Mouse (Mus musculus): ENCODE data around the gene Rcsd1. TPM values are rescaled to one million over a fixed set of nuclear protein-coding genes. Genes with fewer than 3 reads are reported as not detected.
A peak's percentile ranks its signal among the peaks of the same experiment; 100 is the strongest.

Rcsd1 gene
- polyA plus RNA-seq (2015; fragmentation: Nextera tagmentation; extraction: Ambion mirVana), result 37.8 and 42.8 TPM in 2 replicates

GRCm38 (mm10) chr1:165709629-165710256 lies at the start of gene Rcsd1:
Rcsd1 (minus strand) TSS chr1:165709757.
- Histone ChIP-seq H3K4me2 (peak within 1 kb of the TSS; percentile 79), H3K9ac (peak within 1 kb of the TSS; percentile 69; the same call in 1 of the 2 replicates), H3K9me3 (no peaks in the 10 kb centered on the region), H3K4me1 (peaks cover 32% of the 10 kb centered on the region), H3K27ac (peak within 1 kb of the TSS; percentile 71), H3K27me3 (no peaks in the 10 kb centered on the region), H3K4me3 (peak within 1 kb of the TSS; percentile 68), H3K36me3 (no peaks in the 10 kb centered on the region)
- no peak for ATAC-seq (ENCODE audit: borderline replicate concordance, extremely low read depth, low FRiP score, low TSS enrichment)
- WGBS, result 70% methylated on average over 5 of the region's 5 CpGs

- Histone ChIP-seq H3K4me1 (peaks cover 6% of the 10 kb centered on the region; the same call in 1 of the 2 replicates), H3K36me3 (no peaks in the 10 kb centered on the region), H3K27ac (no peak overlapping the region), H3K4me2 (no peak overlapping the region), H3K4me3 (no peak overlapping the region), H3K9me3 (no peaks in the 10 kb centered on the region), H3K9ac (no peak overlapping the region), H3K27me3 (no peaks in the 10 kb centered on the region)
- WGBS, result 25% methylated on average over 4 of the region's 4 CpGs
- no peak for ATAC-seq (ENCODE audit: borderline replicate concordance, extremely low read depth, low FRiP score, low TSS enrichment)
These were observed 45.6 kb upstream of the Rcsd1 start for GRCm38 (mm10) chr1:165755194-165755593.

- no peaks in the 10 kb centered on the region for H3K9me3 ChIP-seq
- no peak overlapping the region for H3K9ac ChIP-seq
- no peak for ATAC-seq (ENCODE audit: borderline replicate concordance, extremely low read depth, low FRiP score, low TSS enrichment)
- H3K4me1 ChIP-seq, result peaks cover 6% of the 10 kb centered on the region; the same call in 1 of the 2 replicates
- 85% methylated on average over 6 of the region's 6 CpGs for WGBS
- no peak overlapping the region for H3K4me2 ChIP-seq
- H3K36me3 ChIP-seq, result no peaks in the 10 kb centered on the region
- no peak overlapping the region for H3K4me3 ChIP-seq
- H3K27me3 ChIP-seq, result no peaks in the 10 kb centered on the region
- no peak overlapping the region for H3K27ac ChIP-seq
These were observed 44.6 kb upstream of the Rcsd1 start for GRCm38 (mm10) chr1:165754205-165754604.

- H3K9me3 ChIP-seq, result no peaks in the 10 kb centered on the region
- WGBS, result 66% methylated on average over 5 of the region's 5 CpGs
- H3K36me3 ChIP-seq, result no peaks in the 10 kb centered on the region
- no peak overlapping the region for H3K27ac ChIP-seq
- no peaks in the 10 kb centered on the region for H3K27me3 ChIP-seq
- H3K4me2 ChIP-seq, result no peak overlapping the region
- no peak overlapping the region for H3K4me3 ChIP-seq
- no peak overlapping the region for H3K9ac ChIP-seq
- peaks cover 9% of the 10 kb centered on the region; the same call in 1 of the 2 replicates for H3K4me1 ChIP-seq
- no peak for ATAC-seq (ENCODE audit: borderline replicate concordance, extremely low read depth, low FRiP score, low TSS enrichment)
These were observed 42.3 kb upstream of the Rcsd1 start for GRCm38 (mm10) chr1:165751838-165752237.

- Histone ChIP-seq H3K27me3 (no peaks in the 10 kb centered on the region), H3K4me1 (peaks cover 9% of the 10 kb centered on the region; the same call in 1 of the 2 replicates), H3K9me3 (no peaks in the 10 kb centered on the region), H3K4me2 (no peak overlapping the region), H3K27ac (no peak overlapping the region), H3K4me3 (no peak overlapping the region), H3K36me3 (no peaks in the 10 kb centered on the region), H3K9ac (no peak overlapping the region)
- no peak for ATAC-seq (ENCODE audit: borderline replicate concordance, extremely low read depth, low FRiP score, low TSS enrichment)
These were observed 41.6 kb upstream of the Rcsd1 start for GRCm38 (mm10) chr1:165751142-165751541.

GRCm38 (mm10) chr1:165748053-165748452 lies 38.5 kb upstream of the Rcsd1 start:
- ATAC-seq (ENCODE audit: borderline replicate concordance, extremely low read depth, low FRiP score, low TSS enrichment), result peak; percentile 77; the same call in 1 of the 2 replicates

GRCm38 (mm10) chr1:165741989-165742388 lies 32.4 kb upstream of the Rcsd1 start:
- 78% methylated on average over 8 of the region's 8 CpGs for WGBS
- Histone ChIP-seq H3K27me3 (no peaks in the 10 kb centered on the region), H3K4me2 (no peak overlapping the region), H3K9ac (no peak overlapping the region), H3K36me3 (no peaks in the 10 kb centered on the region), H3K9me3 (no peaks in the 10 kb centered on the region), H3K4me1 (peaks cover 2% of the 10 kb centered on the region), H3K4me3 (no peak overlapping the region), H3K27ac (no peak overlapping the region)
- no peak for ATAC-seq (ENCODE audit: borderline replicate concordance, extremely low read depth, low FRiP score, low TSS enrichment)

More at GRCm38 (mm10) chr1:165748053-165748452, 38.5 kb upstream of the Rcsd1 start:
- 23% methylated on average over 11 of the region's 11 CpGs for WGBS
- no peak overlapping the region for H3K27ac ChIP-seq
- H3K4me1 ChIP-seq, result 0 out of 2 replicates have a peak, but pooled peaks cover 3% of the 10 kb centered on the region
- H3K4me3 ChIP-seq, result no peak overlapping the region
- no peaks in the 10 kb centered on the region for H3K36me3 ChIP-seq
- H3K4me2 ChIP-seq, result no peak overlapping the region
- no peaks in the 10 kb centered on the region for H3K27me3 ChIP-seq
- no peak overlapping the region for H3K9ac ChIP-seq
- no peaks in the 10 kb centered on the region for H3K9me3 ChIP-seq

- ATAC-seq (ENCODE audit: borderline replicate concordance, extremely low read depth, low FRiP score, low TSS enrichment), result no peak
These were observed 29.4 kb upstream of the Rcsd1 start for GRCm38 (mm10) chr1:165738985-165739384.

GRCm38 (mm10) chr1:165737867-165738266 lies 28.3 kb upstream of the Rcsd1 start:
- peaks cover 14% of the 10 kb centered on the region for H3K4me1 ChIP-seq
- no peak overlapping the region for H3K4me2 ChIP-seq
- H3K27ac ChIP-seq, result peak overlapping the region; percentile 26; the same call in 1 of the 2 replicates
- H3K36me3 ChIP-seq, result no peaks in the 10 kb centered on the region
- H3K27me3 ChIP-seq, result no peaks in the 10 kb centered on the region
- no peak overlapping the region for H3K4me3 ChIP-seq
- ATAC-seq (ENCODE audit: borderline replicate concordance, extremely low read depth, low FRiP score, low TSS enrichment), result peak; percentile 21; the same call in 1 of the 2 replicates
- no peaks in the 10 kb centered on the region for H3K9me3 ChIP-seq
- 49% methylated on average over 3 of the region's 3 CpGs for WGBS
- H3K9ac ChIP-seq, result no peak overlapping the region

More at GRCm38 (mm10) chr1:165738985-165739384, 29.4 kb upstream of the Rcsd1 start:
- Histone ChIP-seq H3K4me3 (no peak overlapping the region), H3K9ac (no peak overlapping the region), H3K9me3 (no peaks in the 10 kb centered on the region), H3K27me3 (no peaks in the 10 kb centered on the region), H3K4me2 (no peak overlapping the region), H3K4me1 (peaks cover 14% of the 10 kb centered on the region), H3K36me3 (no peaks in the 10 kb centered on the region), H3K27ac (no peak overlapping the region)
- WGBS, result 77% methylated on average over 1 of the region's 1 CpGs

- no peak overlapping the region for H3K4me3 ChIP-seq
- peak; percentile 68; the same call in 1 of the 2 replicates for ATAC-seq (ENCODE audit: borderline replicate concordance, extremely low read depth, low FRiP score, low TSS enrichment)
- H3K36me3 ChIP-seq, result no peaks in the 10 kb centered on the region
- 30% methylated on average over 5 of the region's 5 CpGs for WGBS
- no peaks in the 10 kb centered on the region for H3K27me3 ChIP-seq
- no peaks in the 10 kb centered on the region for H3K9me3 ChIP-seq
- H3K27ac ChIP-seq, result peak overlapping the region; percentile 68
- H3K4me1 ChIP-seq, result peaks cover 14% of the 10 kb centered on the region
- no peak overlapping the region for H3K9ac ChIP-seq
- no peak overlapping the region for H3K4me2 ChIP-seq
These were observed 27.9 kb upstream of the Rcsd1 start for GRCm38 (mm10) chr1:165737451-165737850.

- peak; percentile 79; the same call in 1 of the 2 replicates for ATAC-seq (ENCODE audit: borderline replicate concordance, extremely low read depth, low FRiP score, low TSS enrichment)
- Histone ChIP-seq H3K27me3 (no peaks in the 10 kb centered on the region), H3K4me3 (no peak overlapping the region), H3K4me2 (peak overlapping the region; percentile 33), H3K27ac (no peak overlapping the region), H3K36me3 (no peaks in the 10 kb centered on the region), H3K9ac (no peak overlapping the region), H3K9me3 (no peaks in the 10 kb centered on the region), H3K4me1 (peaks cover 14% of the 10 kb centered on the region)
- WGBS, result 23% methylated on average over 20 of the region's 20 CpGs
These were observed 26.6 kb upstream of the Rcsd1 start for GRCm38 (mm10) chr1:165735826-165736818.
